Comparison of ENCODE assay signal across 11 mouse cellular contexts in genomic region chr1:121596951-121597625, GRCm38 (mm10). TPM values are rescaled to one million over a fixed set of nuclear protein-coding genes. Genes with fewer than 3 reads are reported as not detected.
DNase-seq lines count a peak whose midpoint lies in the region; ATAC-seq and TF ChIP-seq lines count a peak whose summit lies in the region.
"Had no signal": no experiment of that assay in that cellular context is flagged by ENCODE, and none has a peak within 500 bp of the region (broad histone marks: within the 10 kb centered on the region; RNA-seq: fewer than 3 reads in every experiment).

No protein-coding gene starts in this region.

- no peak for TF ChIP-seq POLR2A in cerebellum, adult 2 months (IDR thresholded peaks at IDR 0.05; ENCODE audit: borderline replicate concordance, insufficient read depth, low read length)
- no peak for TF ChIP-seq POLR2A in limb, embryonic 14.5 days (IDR thresholded peaks at IDR 0.05; ENCODE audit: borderline replicate concordance, extremely low read depth, insufficient read depth, insufficient read length)

- no peak overlapping the region for H3K9ac ChIP-seq in limb, embryonic 14.5 days (ENCODE audit: low read depth, low read length, severe bottlenecking)
- H3K9ac ChIP-seq in neural tube, embryonic 12.5 days: no peak overlapping the region
- H3K9ac ChIP-seq: heart, embryonic 13.5 days had no signal

- WGBS in cerebellum, adult 2 months: 8% methylated on average over 4 of the region's 4 CpGs
- WGBS in limb, embryonic 14.5 days: 27% methylated on average over 4 of the region's 4 CpGs
- 47% methylated on average over 4 of the region's 4 CpGs for WGBS in limb, embryonic 10.5 days
- WGBS in neural tube, embryonic 12.5 days: 28% methylated on average over 4 of the region's 4 CpGs

- H3K27me3 ChIP-seq in cerebellum, adult 2 months (ENCODE audit: control insufficient read depth, insufficient read depth, low read length): no peaks in the 10 kb centered on the region
- H3K27me3 ChIP-seq in limb, embryonic 14.5 days (ENCODE audit: control insufficient read depth, insufficient read depth, low read length): no peaks in the 10 kb centered on the region
- no peaks in the 10 kb centered on the region for H3K27me3 ChIP-seq in limb, embryonic 10.5 days (ENCODE audit: low read depth, poor library complexity, severe bottlenecking)
- H3K27me3 ChIP-seq in neural tube, embryonic 12.5 days (replicated peaks): no peaks in the 10 kb centered on the region

- TF ChIP-seq CTCF in cerebellum, adult 2 months (IDR thresholded peaks at IDR 0.05; ENCODE audit: borderline replicate concordance, insufficient read depth, low read depth, low read length): peak; percentile 51; the same call in 1 of the 2 replicates

- DNase-seq in cerebellum, adult 2 months: no peak
- DNase-seq in cerebellum, postnatal 4 days (ENCODE audit: low spot score in 2 of 2): no peak
- DNase-seq in limb, embryonic 14.5 days (ENCODE audit: low spot score): peak; percentile 49
- no peak for DNase-seq in limb, embryonic 10.5 days (ENCODE audit: low spot score)
- peak; percentile 29 for DNase-seq in embryo, embryonic 9.5 days (ENCODE audit: extremely low spot score)
- DNase-seq in right cerebral cortex, adult 18-20 months: no peak
- no peak for DNase-seq in layer of hippocampus, postnatal 36 days
- DNase-seq: B cell, adult 2 months; kidney, postnatal 36 days had no signal

- H3K36me3 ChIP-seq in limb, embryonic 14.5 days (ENCODE audit: control insufficient read depth, insufficient read depth, low read length): no peaks in the 10 kb centered on the region
- H3K36me3 ChIP-seq in limb, embryonic 10.5 days: no peaks in the 10 kb centered on the region
- no peaks in the 10 kb centered on the region for H3K36me3 ChIP-seq in neural tube, embryonic 12.5 days
- H3K36me3 ChIP-seq: heart, embryonic 13.5 days had no signal

- H3K9me3 ChIP-seq in limb, embryonic 14.5 days (ENCODE audit: control insufficient read depth, low read length): no peaks in the 10 kb centered on the region
- no peaks in the 10 kb centered on the region for H3K9me3 ChIP-seq in limb, embryonic 10.5 days (replicated peaks)
- no peaks in the 10 kb centered on the region for H3K9me3 ChIP-seq in neural tube, embryonic 12.5 days
- H3K9me3 ChIP-seq: heart, embryonic 13.5 days had no signal

- ATAC-seq in limb, embryonic 14.5 days (ENCODE audit: low FRiP score, low read depth): no peak
- peak; percentile 58; the same call in 1 of the 2 replicates for ATAC-seq in neural tube, embryonic 12.5 days (ENCODE audit: low FRiP score, low read depth)

- H3K4me1 ChIP-seq in cerebellum, adult 2 months (ENCODE audit: control insufficient read depth, insufficient read depth, low read length): peaks cover 7% of the 10 kb centered on the region; the same call in 1 of the 2 replicates
- no peaks in the 10 kb centered on the region for H3K4me1 ChIP-seq in limb, embryonic 14.5 days (ENCODE audit: control insufficient read depth, insufficient read depth, low read length)
- no peaks in the 10 kb centered on the region for H3K4me1 ChIP-seq in limb, embryonic 10.5 days
- no peaks in the 10 kb centered on the region for H3K4me1 ChIP-seq in neural tube, embryonic 12.5 days
- H3K4me1 ChIP-seq: heart, embryonic 13.5 days had no signal

- no peak overlapping the region for H3K4me2 ChIP-seq in limb, embryonic 14.5 days (replicated peaks; ENCODE audit: low read depth, low read length, severe bottlenecking)
- no peak overlapping the region for H3K4me2 ChIP-seq in neural tube, embryonic 12.5 days (replicated peaks)
- H3K4me2 ChIP-seq: heart, embryonic 13.5 days had no signal

- H3K27ac ChIP-seq in cerebellum, adult 2 months (ENCODE audit: insufficient read depth, low read length): no peak overlapping the region
- no peak overlapping the region for H3K27ac ChIP-seq in limb, embryonic 14.5 days (replicated peaks; ENCODE audit: low read depth, low read length)
- no peak overlapping the region for H3K27ac ChIP-seq in limb, embryonic 10.5 days
- no peak overlapping the region for H3K27ac ChIP-seq in neural tube, embryonic 12.5 days
- H3K27ac ChIP-seq: heart, embryonic 13.5 days had no signal

- H3K4me3 ChIP-seq in cerebellum, adult 2 months (replicated peaks; ENCODE audit: insufficient read depth, low read depth, low read length): no peak overlapping the region
- no peak overlapping the region for H3K4me3 ChIP-seq in limb, embryonic 14.5 days (replicated peaks; ENCODE audit: low read length)
- no peak overlapping the region for H3K4me3 ChIP-seq in limb, embryonic 10.5 days
- H3K4me3 ChIP-seq in neural tube, embryonic 12.5 days: no peak overlapping the region
- H3K4me3 ChIP-seq: heart, embryonic 13.5 days had no signal

RNA-seq across cellular contexts. Expression of gene Ddx18, which starts 29.3 kb away (rescaled TPM):
- 34.9 and 42.0 TPM in 2 replicates for polyA plus RNA-seq in cerebellum, adult 2 months (2012; rRNA removed)
- 81.7 and 94.4 TPM in 2 replicates for polyA plus RNA-seq in limb, embryonic 14.5 days (2012; rRNA removed)
- polyA plus RNA-seq in limb, embryonic 14.5 days (2014; fragmentation: Nextera tagmentation; extraction: Ambion mirVana): 66.6 and 75.3 TPM in 2 replicates
- 75.5 and 89.8 TPM in 2 replicates for polyA plus RNA-seq in limb, embryonic 10.5 days (2016; fragmentation: Nextera tagmentation; extraction: Ambion mirVana)
- 55.9 and 60.5 TPM in 2 replicates for polyA plus RNA-seq in neural tube, embryonic 12.5 days (2016; fragmentation: Nextera tagmentation; extraction: Ambion mirVana)
- 10 to 100 TPM; 27.7 to 28.8 TPM for total RNA-seq in layer of hippocampus, postnatal 36 days (2021)

Comparison
In these comparisons a context has a peak if more than half of its experiments do, and no peak if none do; other contexts are left out.
1. DNase-seq: peak in limb, embryonic 14.5 days (single experiment) and embryo, embryonic 9.5 days (single experiment); none in cerebellum, adult 2 months (0 of 2), cerebellum, postnatal 4 days (0 of 2), limb, embryonic 10.5 days (single experiment), right cerebral cortex, adult 18-20 months (single experiment) and layer of hippocampus, postnatal 36 days (0 of 2).